Mouse (Mus musculus) neural tube, embryonic 12.5 days (tissue): ENCODE results near the gene Fam151a. TPM values are rescaled to one million over a fixed set of nuclear protein-coding genes. Genes with fewer than 3 reads are reported as not detected.
"Not testable (repeated sequence)": the region's sequence is repeated elsewhere in the genome, so short reads cannot be mapped to it uniquely, and the experiment has no call there.

Experiments
- ATAC-seq: fragments of 200-750 bp; cut with Nextera tagmentation; 2 replicates; pipeline ENCODE4 v1.8.0; 2017; ENCODE audit warnings: low read depth, mild to moderate bottlenecking, moderate TSS enrichment, moderate library complexity; ENCODE audit not compliant: low FRiP score
- H3K27ac ChIP-seq: fragments of 300-500 bp; sonication (generic); 2 replicates; pipeline ENCODE4 v1.5.1; 2016
- H3K27me3 ChIP-seq: fragments of 300-500 bp; sonication (generic); replicated peaks from 2 replicates; pipeline ENCODE4 v1.6.1; 2016; ENCODE audit warnings: mild to moderate bottlenecking
- H3K36me3 ChIP-seq: fragments of 300-500 bp; sonication (generic); 2 replicates; pipeline ENCODE4 v1.6.1; 2016; ENCODE audit warnings: mild to moderate bottlenecking
- H3K4me1 ChIP-seq: fragments of 300-500 bp; sonication (generic); 2 replicates; pipeline ENCODE4 v1.6.1; 2016
- H3K4me2 ChIP-seq: fragments of 300-500 bp; sonication (generic); replicated peaks from 2 replicates; pipeline ENCODE4 v1.6.1; 2016; ENCODE audit warnings: mild to moderate bottlenecking
- H3K4me3 ChIP-seq: fragments of 300-500 bp; sonication (generic); 2 replicates; pipeline ENCODE4 v1.5.1; 2016
- H3K9ac ChIP-seq: fragments of 300-500 bp; sonication (generic); 2 replicates; pipeline ENCODE4 v1.6.1; 2016; ENCODE audit warnings: mild to moderate bottlenecking
- H3K9me3 ChIP-seq: fragments of 300-500 bp; sonication (generic); 2 replicates; pipeline ENCODE4 v1.6.1; 2016; ENCODE audit warnings: mild to moderate bottlenecking
- WGBS: fragments of 180-500 bp; shearing (Covaris S2); methylation state at CpG from one replicate; pipeline ENCODE4 v1.1.7; 2016; 5-methylcytosine and 5-hydroxymethylcytosine counted together
- polyA plus RNA-seq: library from polyadenylated mRNA; unstranded; fragments of >200 nt; fragmentation: Nextera tagmentation; extraction: Ambion mirVana; gene quantifications from 2 replicates; pipeline ENCODE4 v1.2.1, GENCODE M21; 2016

Gene Fam151a
- polyA plus RNA-seq, 1 experiment from 2014 or later = not detected

DNA sequence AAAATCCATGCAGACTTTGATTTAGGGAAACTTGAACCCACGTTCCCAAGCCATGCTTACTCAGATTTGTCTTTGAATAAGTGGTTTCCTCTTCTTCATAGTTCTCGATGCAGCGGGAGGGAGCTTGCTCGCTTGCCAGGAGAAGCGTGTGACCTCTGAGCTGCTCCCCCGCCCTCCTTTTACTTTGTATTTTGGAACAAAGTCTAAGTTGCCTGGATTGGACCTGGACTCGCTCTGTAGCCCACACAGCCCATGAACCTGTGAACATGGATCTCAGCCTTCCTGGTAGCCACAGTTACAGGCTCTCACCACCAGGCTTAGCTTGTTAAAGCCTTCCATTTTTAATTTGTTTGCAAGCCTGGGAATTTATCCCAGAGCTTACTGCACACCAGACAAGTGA lies 2.9 kb upstream of the Fam151a start, which contains the start of gene Mroh7:
Gene Mroh7, minus strand, starts transcription at position 112 of the 400 bp plus-strand sequence.
- no peaks in the 10 kb centered on the region for H3K36me3 ChIP-seq
- WGBS = 88% methylated on average over 7 of the region's 7 CpGs
- H3K4me2 ChIP-seq = no peak within 1 kb of the TSS
- no peak for ATAC-seq
- H3K4me1 ChIP-seq = no peaks in the 10 kb centered on the region
- H3K27ac ChIP-seq = no peak within 1 kb of the TSS
- H3K9me3 ChIP-seq = no peaks in the 10 kb centered on the region
- H3K27me3 ChIP-seq = no peaks in the 10 kb centered on the region
- no peak within 1 kb of the TSS for H3K9ac ChIP-seq
- H3K4me3 ChIP-seq = no peak within 1 kb of the TSS

DNA sequence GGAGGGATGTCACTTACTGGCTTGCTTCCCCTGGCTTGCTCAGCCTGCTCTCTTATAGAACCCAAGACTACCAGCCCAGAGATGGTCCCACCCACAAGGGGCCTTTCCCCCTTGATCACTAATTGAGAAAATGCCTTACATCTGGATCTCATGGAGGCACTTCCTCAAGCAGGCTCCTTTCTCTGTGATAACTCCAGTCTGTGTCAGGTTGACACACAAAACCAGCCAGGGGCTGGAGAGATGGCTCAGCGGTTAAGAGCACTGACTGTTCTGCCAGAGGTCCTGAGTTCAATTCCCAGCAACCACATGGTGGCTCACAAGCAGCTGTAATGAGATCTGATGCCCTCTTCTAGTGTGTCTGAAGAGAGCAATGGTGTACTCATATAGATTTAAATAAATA lies 3.2 kb downstream of the Fam151a start:
- H3K9me3 ChIP-seq, ATAC-seq: not testable (repeated sequence)

DNA sequence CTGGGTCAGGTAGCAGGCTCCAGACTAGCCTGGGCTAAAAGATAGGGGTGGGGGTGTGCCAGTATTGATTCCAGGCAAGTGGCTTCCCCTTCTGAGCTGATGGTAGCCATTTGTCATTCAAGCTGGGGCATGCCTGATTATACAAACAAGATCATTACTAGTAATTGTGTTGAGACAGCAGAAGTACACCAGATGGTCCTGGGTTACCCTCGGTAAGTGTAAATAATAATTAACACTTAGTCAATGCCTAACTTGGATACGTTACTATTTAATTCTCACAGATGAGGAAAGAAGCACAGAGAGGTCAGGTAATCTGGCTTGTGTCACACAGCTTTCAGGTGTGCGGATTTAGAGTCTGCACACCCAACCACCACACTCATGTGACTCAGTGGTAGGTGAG lies 4.2 kb downstream of the Fam151a start:
- H3K4me3 ChIP-seq = no peak overlapping the region
- H3K9me3 ChIP-seq = no peaks in the 10 kb centered on the region
- H3K9ac ChIP-seq = no peak overlapping the region
- no peaks in the 10 kb centered on the region for H3K4me1 ChIP-seq
- WGBS = 72% methylated on average over 3 of the region's 3 CpGs
- H3K4me2 ChIP-seq = no peak overlapping the region
- H3K27ac ChIP-seq = no peak overlapping the region
- ATAC-seq = no peak
- no peaks in the 10 kb centered on the region for H3K27me3 ChIP-seq
- H3K36me3 ChIP-seq = no peaks in the 10 kb centered on the region

More for the DNA sequence above, 3.2 kb downstream of the Fam151a start:
- not testable (repeated sequence) for H3K36me3 ChIP-seq, H3K4me3 ChIP-seq, H3K27ac ChIP-seq, H3K4me2 ChIP-seq, H3K4me1 ChIP-seq, H3K9ac ChIP-seq, H3K27me3 ChIP-seq
- 91% methylated on average over 1 of the region's 1 CpGs for WGBS

DNA sequence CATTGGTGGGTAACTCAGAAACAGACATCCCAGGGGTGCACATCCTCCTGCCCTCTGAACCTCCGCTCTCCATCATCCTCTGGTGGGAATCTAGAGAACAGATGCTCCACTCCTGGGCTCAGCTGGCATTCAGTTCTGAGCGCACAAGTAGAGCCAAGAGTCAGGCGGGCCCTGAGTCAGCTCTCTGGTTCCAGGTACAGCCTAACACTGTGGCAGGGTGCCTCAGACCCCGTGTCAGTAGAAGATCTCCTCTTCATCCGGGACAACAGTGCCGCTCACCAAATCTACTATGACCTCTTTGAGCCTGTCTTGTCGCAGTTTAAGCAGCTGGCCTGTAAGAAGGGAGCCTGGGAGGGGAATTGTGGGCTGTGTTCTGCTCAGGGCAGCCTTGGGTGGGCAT lies 12.2 kb downstream of the Fam151a start:
- no peak overlapping the region for H3K27ac ChIP-seq
- H3K4me3 ChIP-seq = no peak overlapping the region
- no peaks in the 10 kb centered on the region for H3K36me3 ChIP-seq
- no peak overlapping the region for H3K9ac ChIP-seq
- no peak overlapping the region for H3K4me2 ChIP-seq
- no peak for ATAC-seq
- no peaks in the 10 kb centered on the region for H3K27me3 ChIP-seq
- no peaks in the 10 kb centered on the region for H3K9me3 ChIP-seq
- WGBS = 78% methylated on average over 7 of the region's 7 CpGs
- H3K4me1 ChIP-seq = peaks cover 15% of the 10 kb centered on the region; the same call in 1 of the 2 replicates

DNA sequence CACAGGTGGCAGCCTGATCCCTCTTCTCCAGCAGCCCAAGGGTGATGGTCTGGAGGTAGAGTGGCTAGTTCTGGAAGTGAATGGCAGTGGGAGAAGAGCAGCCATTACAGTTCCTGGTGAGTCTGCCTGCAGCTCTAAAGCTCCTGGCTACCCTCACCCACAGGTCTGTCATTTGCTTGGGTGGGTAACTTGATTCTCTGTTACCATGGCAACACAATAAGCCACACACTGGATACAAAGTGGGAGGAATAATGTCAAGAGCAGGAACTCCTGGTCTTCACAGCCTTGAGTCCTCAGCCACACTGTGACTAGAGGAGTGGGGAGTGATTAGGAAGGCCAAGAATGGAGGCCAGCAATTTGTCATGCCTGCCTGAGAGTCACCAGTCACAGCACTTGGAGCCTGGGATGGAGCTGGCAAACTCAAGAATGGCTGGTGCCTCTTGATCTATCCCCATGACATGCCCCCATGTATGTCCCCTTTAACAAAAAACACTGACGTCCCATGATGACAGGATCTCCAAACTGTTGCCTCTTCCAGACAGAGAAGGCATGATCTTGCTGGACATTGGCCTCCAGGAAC lies 13.4 kb downstream of the Fam151a start:
- no peak overlapping the region for H3K4me2 ChIP-seq
- H3K4me1 ChIP-seq = peaks cover 15% of the 10 kb centered on the region; the same call in 1 of the 2 replicates
- no peaks in the 10 kb centered on the region for H3K27me3 ChIP-seq
- ATAC-seq = no peak
- no peaks in the 10 kb centered on the region for H3K9me3 ChIP-seq
- no peaks in the 10 kb centered on the region for H3K36me3 ChIP-seq
- no peak overlapping the region for H3K9ac ChIP-seq
- no peak overlapping the region for H3K27ac ChIP-seq
- WGBS = 84% methylated on average over 1 of the region's 1 CpGs
- H3K4me3 ChIP-seq = no peak overlapping the region

DNA sequence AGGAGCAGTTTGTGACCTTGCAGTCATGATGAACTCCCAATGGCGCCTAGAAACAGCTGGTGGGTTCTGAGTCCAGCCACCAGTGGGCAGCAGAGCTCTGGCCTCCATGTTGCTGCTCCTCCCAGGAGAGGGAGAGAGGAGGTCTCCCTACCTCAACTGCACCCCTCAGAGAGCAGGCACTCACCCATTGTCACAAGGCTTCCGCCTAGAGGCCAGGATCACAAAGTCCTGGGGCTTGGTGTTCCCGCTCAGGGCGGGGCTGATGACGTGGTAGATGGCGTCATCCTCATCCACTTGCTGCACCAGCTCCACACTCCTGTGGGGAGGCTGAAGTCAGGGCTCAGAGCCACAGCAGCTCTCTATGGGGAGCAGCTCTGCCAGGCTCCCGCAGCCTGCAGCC lies 16.0 kb downstream of the Fam151a start:
- 4% methylated on average over 7 of the region's 7 CpGs for WGBS
- peaks cover 15% of the 10 kb centered on the region; the same call in 1 of the 2 replicates for H3K4me1 ChIP-seq
- ATAC-seq = peak; percentile 84
- no peaks in the 10 kb centered on the region for H3K9me3 ChIP-seq
- peak overlapping the region; percentile 44 for H3K4me2 ChIP-seq
- no peaks in the 10 kb centered on the region for H3K27me3 ChIP-seq
- no peak overlapping the region for H3K4me3 ChIP-seq
- no peak overlapping the region for H3K27ac ChIP-seq
- no peak overlapping the region for H3K9ac ChIP-seq
- H3K36me3 ChIP-seq = no peaks in the 10 kb centered on the region

DNA sequence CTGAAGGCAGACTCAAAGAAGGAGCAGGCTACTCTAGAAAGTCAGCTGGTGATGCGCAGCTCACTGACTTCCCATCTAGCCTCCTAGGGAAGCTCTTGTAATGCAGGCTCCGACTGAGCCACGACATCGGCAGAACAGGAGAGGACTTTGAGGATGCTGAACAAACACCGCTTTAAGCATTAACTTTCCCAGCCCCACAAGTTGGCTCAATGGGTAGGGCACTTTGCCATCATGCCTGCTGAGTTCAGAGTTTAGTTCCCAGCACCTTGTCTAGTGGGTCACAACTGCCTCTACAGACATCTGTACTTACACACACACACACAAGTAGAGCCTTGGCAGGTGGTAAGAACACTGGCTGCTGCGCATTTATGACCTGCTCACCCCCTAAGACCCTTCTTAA lies 18.0 kb downstream of the Fam151a start:
- Histone ChIP-seq H3K4me3 (no peak overlapping the region), H3K9ac (no peak overlapping the region), H3K9me3 (no peaks in the 10 kb centered on the region), H3K27ac (no peak overlapping the region), H3K27me3 (no peaks in the 10 kb centered on the region), H3K36me3 (no peaks in the 10 kb centered on the region), H3K4me2 (no peak overlapping the region), H3K4me1 (peaks cover 14% of the 10 kb centered on the region; the same call in 1 of the 2 replicates)
- no peak for ATAC-seq
- WGBS = 92% methylated on average over 6 of the region's 6 CpGs

DNA sequence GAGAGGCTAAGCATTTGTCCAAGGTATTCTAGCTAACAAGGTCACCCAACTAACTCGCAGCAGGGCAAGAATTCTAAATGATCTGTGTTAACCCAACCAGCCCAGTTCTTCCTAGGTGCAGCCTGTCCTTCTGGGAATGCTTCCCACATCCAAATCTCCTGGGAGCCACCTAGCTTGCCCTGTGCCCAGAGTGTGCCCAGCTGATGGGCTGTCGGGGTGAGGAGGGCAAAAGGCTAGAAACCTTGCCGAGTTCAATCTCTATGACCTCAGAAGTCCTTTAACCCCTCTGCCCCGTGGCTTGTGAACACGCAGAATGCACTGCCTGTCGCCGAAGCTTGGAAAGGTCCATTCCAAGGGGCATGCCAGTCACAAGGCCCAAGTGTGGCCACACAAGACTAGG lies 30.5 kb downstream of the Fam151a start:
- ATAC-seq = no peak
- no peak overlapping the region for H3K4me3 ChIP-seq
- no peaks in the 10 kb centered on the region for H3K9me3 ChIP-seq
- peaks cover 5% of the 10 kb centered on the region; the same call in 1 of the 2 replicates for H3K4me1 ChIP-seq
- no peaks in the 10 kb centered on the region for H3K27me3 ChIP-seq
- no peak overlapping the region for H3K27ac ChIP-seq
- no peak overlapping the region for H3K9ac ChIP-seq
- WGBS = 78% methylated on average over 7 of the region's 7 CpGs
- H3K36me3 ChIP-seq = no peaks in the 10 kb centered on the region
- H3K4me2 ChIP-seq = no peak overlapping the region

DNA sequence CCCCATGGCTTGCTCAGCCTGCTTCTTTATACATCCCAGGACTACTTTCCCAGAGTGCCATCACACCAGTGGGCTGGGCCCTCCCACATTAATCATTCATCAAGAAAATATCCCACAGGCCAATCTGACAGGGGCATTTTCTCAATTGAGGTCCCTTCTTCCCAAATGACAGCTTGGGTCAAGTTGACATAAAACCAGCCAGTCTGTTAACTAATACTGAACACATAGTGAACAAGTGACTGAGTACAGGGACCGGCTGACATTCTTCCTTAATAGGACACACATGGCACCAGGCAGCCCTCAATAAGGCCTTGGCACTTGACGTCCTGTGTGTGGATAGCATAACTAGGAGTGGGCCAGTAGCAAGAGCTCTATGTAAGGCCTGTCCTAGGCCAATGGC lies 35.6 kb downstream of the Fam151a start:
- ATAC-seq = no peak
- 84% methylated on average over 2 of the region's 2 CpGs for WGBS
- no peak overlapping the region for H3K4me2 ChIP-seq
- H3K9ac ChIP-seq = no peak overlapping the region
- H3K4me3 ChIP-seq = no peak overlapping the region
- H3K36me3 ChIP-seq = no peaks in the 10 kb centered on the region
- no peak overlapping the region for H3K27ac ChIP-seq
- H3K9me3 ChIP-seq = no peaks in the 10 kb centered on the region
- H3K27me3 ChIP-seq = no peaks in the 10 kb centered on the region
- H3K4me1 ChIP-seq = no peaks in the 10 kb centered on the region

DNA sequence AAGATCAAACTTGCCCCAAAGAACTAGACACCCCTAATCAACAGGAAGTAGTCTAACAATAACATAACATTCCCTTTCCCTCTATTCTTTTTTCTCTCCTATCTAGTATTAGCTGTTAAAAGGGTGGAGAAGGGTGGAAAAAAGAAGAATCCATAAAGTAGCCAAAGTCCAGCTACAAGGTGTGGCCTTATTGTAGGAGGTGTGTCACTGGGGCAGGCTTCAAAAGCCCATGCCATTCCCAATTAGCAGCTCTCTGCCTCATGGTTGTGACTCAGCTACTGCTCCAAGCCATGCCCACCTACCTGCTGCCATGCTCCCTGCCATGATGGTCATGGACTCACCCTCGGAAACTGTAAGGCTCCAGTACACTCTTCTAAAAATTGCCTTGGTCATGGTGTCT lies 38.9 kb downstream of the Fam151a start:
- H3K4me3 ChIP-seq = no peak overlapping the region
- peaks cover 8% of the 10 kb centered on the region for H3K4me1 ChIP-seq
- no peak overlapping the region for H3K27ac ChIP-seq
- 93% methylated on average over 1 of the region's 1 CpGs for WGBS
- no peaks in the 10 kb centered on the region for H3K36me3 ChIP-seq
- H3K9ac ChIP-seq = no peak overlapping the region
- H3K27me3 ChIP-seq = no peaks in the 10 kb centered on the region
- H3K9me3 ChIP-seq = no peaks in the 10 kb centered on the region
- no peak overlapping the region for H3K4me2 ChIP-seq
- ATAC-seq = no peak

DNA sequence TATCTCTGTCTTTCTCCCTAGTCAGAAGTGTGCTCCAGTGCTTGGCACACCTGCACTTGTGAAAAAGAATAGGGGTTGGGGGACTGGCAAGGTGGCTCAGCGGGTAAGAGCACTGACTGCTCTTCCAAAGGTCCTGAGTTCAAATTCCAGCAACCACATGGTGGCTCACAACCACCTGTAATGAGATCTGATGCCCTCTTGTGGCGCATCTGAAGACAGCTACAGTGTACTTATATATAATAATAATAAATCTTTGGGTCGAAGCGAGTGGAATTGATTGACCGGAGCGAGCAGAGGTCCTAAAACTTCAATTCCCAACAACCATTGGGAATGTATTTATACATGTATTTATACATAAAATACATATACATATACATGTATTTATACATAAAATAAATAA lies 42.1 kb downstream of the Fam151a start:
- H3K9ac ChIP-seq, H3K4me2 ChIP-seq, ATAC-seq, H3K36me3 ChIP-seq, H3K27ac ChIP-seq, H3K9me3 ChIP-seq, H3K4me3 ChIP-seq, H3K27me3 ChIP-seq: not testable (repeated sequence)
- WGBS = 89% methylated on average over 6 of the region's 6 CpGs
- peaks cover 39% of the 10 kb centered on the region for H3K4me1 ChIP-seq

DNA sequence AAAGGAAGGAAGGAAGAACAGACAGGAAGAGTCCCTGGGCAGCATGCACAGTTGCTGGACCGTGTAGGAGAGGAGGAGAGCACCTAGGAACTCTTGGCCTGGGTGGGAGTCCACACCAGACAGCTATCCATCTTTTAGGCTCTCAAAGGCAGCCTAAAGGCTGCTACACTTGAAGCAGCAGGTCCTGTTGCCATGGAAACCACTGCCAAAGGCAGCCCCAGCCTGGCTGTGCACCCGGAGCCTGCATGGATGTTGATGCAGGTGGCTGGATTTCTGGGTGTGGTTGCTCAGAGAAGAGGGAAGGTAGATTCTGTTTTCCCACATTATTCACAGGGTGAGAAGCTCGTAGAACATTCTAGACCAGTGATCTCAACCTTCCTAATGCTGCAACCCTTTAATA lies 43.3 kb downstream of the Fam151a start:
- ATAC-seq = peak; percentile 51; the same call in 1 of the 2 replicates
- Histone ChIP-seq H3K27me3 (no peaks in the 10 kb centered on the region), H3K36me3 (no peaks in the 10 kb centered on the region), H3K4me1 (peaks cover 44% of the 10 kb centered on the region), H3K4me3 (no peak overlapping the region), H3K9ac (no peak overlapping the region), H3K4me2 (no peak overlapping the region), H3K27ac (no peak overlapping the region), H3K9me3 (no peaks in the 10 kb centered on the region)
- 30% methylated on average over 3 of the region's 3 CpGs for WGBS

DNA sequence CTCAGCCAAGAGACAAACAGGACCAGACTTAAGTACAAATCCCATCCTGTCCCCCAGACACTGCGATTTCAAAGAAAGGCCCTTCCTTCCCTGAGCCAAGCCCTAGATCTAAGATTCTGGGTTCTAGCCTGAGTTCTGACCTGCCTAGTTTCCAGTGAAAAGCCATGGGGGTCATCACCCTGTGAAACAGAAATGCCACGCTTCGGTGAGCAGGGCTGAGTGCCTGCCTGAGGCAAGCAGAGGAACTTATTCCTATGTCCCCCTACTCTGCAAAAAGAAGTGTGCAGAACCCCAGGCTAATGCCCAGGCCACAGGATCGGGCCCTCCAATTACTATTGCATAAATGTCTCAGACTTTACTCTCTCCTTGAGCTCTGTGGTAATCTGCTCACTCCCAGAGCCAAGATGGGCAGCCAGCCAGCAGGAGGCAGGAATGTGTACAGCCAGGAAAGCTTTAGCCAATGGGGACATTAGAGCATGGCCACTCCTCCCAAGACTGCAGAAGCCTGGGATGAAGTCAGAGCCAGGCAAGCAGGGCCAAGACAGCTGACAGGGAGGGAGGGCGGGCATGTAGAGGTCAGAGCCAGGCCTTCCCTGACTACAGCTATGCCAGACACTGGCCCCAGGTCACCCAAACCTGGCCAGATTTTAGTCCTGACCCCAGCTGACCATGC lies 44.6 kb downstream of the Fam151a start:
- Histone ChIP-seq H3K4me2 (no peak overlapping the region), H3K4me3 (no peak overlapping the region), H3K4me1 (peaks cover 44% of the 10 kb centered on the region), H3K27ac (no peak overlapping the region), H3K9me3 (no peaks in the 10 kb centered on the region), H3K36me3 (no peaks in the 10 kb centered on the region), H3K27me3 (no peaks in the 10 kb centered on the region), H3K9ac (no peak overlapping the region)
- peak; percentile 57 for ATAC-seq
- 45% methylated on average over 5 of the region's 5 CpGs for WGBS
